Mouse (Mus musculus) brain, embryonic 14.5 days (tissue): ENCODE measurements at regions not wholly inside any gene's neighbourhood (a gene's known extent, or its start where the extent isn't known, plus 50 kb on each side); places are given as distances from the start of the nearest gene placed in this dataset.

ENCODE experiments used
- DNase-seq: peaks from one replicate; pipeline ENCODE4 v3.0.0-alpha.2; 2011; ENCODE audit warnings: low read depth
- CTCF ChIP-seq: fragments of 200-500 bp; IDR thresholded peaks from 2 replicates; pipeline ENCODE4 v1.5.1; 2012; ENCODE audit warnings: inconsistent platforms, mild to moderate bottlenecking, moderate library complexity, borderline replicate concordance; ENCODE audit not compliant: insufficient read depth, insufficient read length; ENCODE audit errors: extremely low read depth
- POLR2A ChIP-seq: fragments of 200-500 bp; IDR thresholded peaks from 2 replicates; pipeline ENCODE4 v1.6.1; 2012; ENCODE audit warnings: mild to moderate bottlenecking, inconsistent platforms, borderline replicate concordance; ENCODE audit not compliant: poor library complexity, insufficient read depth, insufficient read length, severe bottlenecking; ENCODE audit errors: extremely low read depth

DNA sequence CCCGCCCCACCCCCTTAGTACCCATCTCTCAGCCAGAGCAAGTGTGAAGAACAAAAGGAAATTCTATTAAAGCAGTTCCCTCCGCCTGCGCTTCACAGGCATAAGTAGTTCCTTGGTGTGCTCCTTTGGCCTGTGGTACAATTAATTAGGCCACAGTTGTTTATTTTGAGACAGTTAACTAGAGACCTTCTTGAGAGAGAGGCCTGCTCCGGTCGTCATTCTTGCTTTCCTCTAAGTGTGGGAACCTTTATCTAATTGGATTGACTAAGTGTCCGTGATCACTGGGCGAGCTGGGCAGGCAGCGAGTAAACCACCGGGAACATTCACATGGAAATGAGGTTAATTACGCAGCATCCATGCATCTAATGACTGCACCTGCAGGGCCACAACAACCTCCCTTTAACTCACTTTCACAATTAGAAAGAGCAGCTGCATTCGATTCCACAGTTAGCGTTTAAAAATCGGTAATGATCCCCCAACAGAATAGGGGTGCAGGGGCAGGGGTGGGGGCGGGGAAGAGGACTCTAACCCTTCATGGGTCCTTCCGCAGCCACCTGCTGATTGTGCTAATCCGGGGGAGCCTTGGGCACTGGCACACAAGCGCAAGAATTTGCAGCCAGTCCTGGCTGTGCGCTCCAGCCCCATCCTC lies 584.3 kb upstream of the Sox9 start:
- peak; percentile 96 for DNase-seq
- TF ChIP-seq POLR2A (no peak), CTCF (no peak)

DNA sequence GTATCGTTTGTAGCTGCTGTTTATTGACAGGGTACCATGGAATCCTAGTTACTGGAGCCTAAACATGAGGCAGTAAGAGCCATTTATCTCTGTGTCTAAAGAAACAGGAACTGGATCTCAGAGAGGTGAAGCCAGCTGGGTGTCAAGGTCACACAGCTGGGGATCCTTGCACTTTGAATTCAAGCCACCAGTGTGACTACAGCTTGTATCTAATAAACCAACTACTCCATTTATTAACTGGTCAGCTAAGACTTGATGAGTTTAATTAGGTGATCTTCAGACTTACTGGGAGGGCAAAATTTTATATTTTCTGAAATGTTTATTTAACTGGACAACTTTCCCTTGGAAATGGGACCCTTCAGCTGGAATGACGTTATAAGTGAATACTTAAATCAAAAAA lies 577.5 kb upstream of the Sox9 start:
- TF ChIP-seq POLR2A (no peak), CTCF (no peak)
- no peak for DNase-seq

DNA sequence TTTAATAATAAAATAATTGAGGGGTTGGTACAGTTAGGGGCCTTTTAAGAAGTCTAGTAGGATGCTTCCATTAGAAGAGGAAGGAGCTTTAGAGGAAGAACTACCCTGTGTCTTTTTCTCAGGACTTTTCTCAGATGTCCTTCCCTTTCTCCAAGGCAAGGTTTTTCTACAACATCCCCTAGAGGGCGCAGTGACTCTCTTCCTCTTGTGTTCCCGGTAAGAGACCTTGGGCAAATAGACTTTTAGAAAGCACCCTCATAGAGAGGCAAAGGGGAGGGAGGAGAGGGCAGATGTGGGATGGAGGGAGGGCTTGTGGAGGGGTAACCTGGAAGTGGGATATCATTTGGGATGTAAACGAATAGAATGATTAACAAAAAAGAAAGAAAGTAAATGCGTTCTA lies 572.6 kb upstream of the Sox9 start:
- peak; percentile 73 for DNase-seq
- peak; percentile 62; the same call in 1 of the 2 replicates for TF ChIP-seq CTCF
- no peak for TF ChIP-seq POLR2A

DNA sequence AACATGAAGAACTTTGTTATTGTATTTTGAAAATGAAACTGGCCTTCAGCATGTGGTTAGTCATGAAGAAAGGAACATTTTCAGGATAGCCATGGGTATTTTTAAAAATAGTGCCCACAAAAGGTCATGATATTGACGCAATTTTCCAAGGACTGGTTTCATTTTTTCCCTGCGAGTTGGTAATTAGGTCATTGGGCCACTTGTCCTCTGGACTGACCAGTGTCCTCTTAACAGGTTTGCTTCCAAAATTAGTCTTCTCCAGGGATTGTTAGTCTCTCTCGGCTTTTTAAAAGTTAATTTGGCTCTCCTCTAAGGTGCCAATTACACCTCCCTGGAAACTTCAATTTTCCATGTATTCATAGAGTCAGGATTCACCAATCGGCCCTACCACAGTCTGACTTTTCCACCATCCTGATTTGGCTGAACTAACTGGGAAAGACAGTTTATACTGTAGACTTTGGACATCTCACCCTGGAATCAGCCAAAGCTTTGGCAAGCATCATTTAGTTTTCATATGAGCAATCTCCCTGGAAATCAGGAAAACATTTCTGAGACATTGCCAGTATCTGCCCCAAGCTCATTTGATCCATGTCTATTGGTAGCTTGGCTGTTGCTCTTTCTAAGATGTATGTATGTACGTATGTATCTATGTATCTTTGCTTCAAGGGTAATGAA lies 562.8 kb upstream of the Sox9 start:
- TF ChIP-seq POLR2A, result no peak
- no peak for TF ChIP-seq CTCF
- DNase-seq, result no peak

DNA sequence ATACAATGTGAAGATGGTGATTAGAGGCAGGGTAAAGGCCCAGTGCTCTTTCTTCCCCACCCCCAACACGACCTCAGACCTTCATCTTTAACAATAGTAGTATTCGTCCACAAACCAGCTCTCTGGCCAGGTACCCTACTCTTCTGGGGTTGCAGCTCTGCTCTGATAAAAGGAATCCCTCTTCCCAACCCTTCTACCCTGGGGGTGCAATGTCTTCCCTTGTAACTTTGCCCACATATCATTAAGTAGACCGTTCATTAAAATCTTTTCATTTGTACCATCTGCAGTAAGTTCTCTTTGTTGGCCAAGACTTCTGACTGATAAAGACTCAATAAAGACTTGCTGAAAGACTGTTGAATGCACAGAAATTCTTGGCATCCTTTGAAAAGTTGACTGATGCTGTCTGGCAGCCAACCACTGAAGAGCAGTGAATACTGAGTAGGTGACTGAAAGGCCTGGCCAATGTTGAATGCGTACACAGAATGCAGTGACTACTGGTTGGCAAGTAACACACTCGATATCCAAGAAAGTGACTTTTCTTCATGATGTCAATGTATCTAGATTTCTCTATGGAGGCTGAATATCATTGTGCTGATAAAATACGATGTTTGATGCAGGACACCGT lies 547.4 kb upstream of the Sox9 start:
- DNase-seq, result peak; percentile 92
- TF ChIP-seq CTCF (no peak), POLR2A (no peak)

DNA sequence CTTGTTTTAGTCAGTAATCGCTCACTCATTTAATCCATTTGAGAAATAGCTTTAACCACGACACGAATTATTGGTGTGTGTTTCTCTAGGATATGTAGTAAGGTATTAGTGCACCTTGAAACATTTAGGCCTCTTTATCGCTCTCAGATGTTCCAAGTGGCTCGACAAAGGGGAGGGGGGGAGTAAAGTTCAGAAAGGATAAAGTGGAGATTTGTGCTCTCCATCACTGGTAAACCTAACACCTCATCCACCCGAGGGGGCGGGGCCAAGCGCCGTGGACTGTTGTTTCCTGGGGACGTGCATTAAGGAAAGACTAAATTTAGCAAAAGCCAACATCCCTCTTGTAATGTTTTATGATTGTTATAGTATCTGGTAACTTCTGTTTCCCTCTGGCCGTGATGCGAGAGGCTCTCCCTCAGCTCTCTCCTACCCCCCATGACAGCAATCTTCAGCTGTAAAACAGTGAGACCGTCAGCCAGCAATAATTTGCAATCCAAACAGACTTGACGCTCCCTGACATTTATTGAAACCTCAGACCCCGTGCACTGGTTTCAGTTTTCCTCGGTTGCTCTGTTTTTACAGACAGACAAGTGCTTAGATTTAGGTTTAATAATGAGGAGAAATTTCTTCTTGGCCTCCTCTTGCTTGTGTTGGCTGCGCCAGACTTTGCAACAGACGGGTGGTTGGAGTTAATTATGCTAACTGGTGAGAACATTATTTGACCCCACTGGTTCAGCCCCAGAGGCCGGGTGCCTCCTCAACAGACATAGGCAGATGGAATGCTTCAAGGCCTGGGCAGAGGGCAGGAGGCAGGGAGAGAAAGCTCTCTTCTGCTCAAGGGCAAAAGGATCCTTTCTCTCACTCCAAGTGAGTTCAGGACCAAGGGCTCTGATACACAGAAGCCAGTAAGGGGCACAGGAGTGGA lies 542.8 kb upstream of the Sox9 start:
- no peak for TF ChIP-seq POLR2A
- TF ChIP-seq CTCF, result no peak
- DNase-seq, result peak; percentile 20

DNA sequence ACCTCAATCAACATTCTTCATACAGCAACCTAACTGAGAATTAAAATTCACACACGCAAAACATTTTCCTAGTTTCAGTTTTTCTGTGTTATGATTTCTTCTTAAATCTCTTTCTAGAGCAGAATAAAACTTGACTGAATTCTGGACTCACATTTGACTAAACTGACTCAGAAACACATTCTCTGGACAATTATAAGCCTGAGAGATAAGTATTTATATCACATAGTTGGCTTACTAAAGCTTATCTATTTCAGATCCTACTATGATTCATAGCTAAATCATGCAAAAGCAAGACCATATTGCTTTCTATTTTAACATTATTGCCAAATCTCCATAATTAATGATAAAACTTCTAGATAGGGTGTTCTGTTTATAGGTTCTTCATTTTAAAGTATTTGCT lies 529.5 kb upstream of the Sox9 start:
- TF ChIP-seq POLR2A, result no peak
- no peak for TF ChIP-seq CTCF
- DNase-seq, result no peak

DNA sequence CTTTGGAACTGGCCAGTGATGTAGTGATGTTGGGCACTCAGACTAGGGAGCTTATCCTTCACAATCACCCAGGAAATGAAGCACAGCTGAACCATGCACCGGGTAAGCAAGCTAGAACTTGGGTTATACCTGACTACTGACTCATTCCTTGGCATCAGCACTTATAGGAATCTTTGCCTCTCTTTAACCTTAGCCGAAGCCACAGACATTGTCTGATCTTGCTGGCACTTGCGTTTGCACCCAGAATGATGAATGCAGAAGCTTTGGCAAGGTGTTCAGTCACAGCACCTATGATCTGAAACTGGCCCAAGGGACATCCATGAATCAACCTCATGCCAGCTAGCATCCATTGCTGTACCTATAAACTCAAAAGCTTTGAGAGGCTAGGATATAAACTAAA lies 529.0 kb upstream of the Sox9 start:
- no peak for DNase-seq

DNA sequence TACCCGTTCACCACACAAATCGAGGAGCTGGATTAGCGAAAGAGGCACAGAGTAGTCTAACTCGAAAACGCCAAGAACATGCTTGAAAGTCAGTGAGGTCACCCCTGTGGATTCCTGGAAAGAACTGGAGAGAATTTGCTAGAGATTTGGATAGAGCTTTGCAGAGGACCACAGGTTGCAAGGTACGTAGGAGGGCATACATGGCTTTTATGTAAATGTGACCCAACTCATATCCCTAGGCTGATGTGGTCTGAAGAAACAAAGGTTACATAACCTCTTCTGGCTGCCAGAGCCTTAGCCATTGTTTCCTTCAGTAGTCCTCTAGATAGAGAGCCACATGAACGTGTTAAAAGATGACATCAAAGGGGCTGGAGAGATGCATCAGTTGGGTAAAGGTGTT lies 525.7 kb upstream of the Sox9 start:
- DNase-seq, result no peak
- TF ChIP-seq CTCF (no peak), POLR2A (no peak)

More for the DNA sequence above, 529.0 kb upstream of the Sox9 start:
- TF ChIP-seq CTCF, result no peak
- TF ChIP-seq POLR2A, result no peak

DNA sequence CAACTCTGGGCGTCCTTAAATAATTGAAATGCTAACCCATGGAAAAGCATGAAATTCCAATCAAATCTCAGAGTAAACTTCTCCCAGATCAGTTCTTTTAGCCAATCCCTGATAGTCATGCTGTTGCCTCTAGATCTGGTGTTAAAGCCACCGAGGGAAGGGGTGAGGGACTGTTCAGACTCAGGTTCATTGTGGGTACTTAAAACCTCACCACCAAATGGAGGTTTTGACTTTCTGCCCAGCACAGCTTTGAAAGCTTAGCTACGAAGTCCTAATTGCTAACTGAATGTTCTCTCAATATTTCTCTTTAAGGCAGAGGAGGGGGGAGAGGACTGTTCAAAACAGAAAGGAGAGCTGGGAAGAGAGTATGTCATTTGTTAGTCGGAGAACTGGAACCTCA lies 517.9 kb upstream of the Sox9 start:
- TF ChIP-seq CTCF (no peak), POLR2A (no peak)
- no peak for DNase-seq

DNA sequence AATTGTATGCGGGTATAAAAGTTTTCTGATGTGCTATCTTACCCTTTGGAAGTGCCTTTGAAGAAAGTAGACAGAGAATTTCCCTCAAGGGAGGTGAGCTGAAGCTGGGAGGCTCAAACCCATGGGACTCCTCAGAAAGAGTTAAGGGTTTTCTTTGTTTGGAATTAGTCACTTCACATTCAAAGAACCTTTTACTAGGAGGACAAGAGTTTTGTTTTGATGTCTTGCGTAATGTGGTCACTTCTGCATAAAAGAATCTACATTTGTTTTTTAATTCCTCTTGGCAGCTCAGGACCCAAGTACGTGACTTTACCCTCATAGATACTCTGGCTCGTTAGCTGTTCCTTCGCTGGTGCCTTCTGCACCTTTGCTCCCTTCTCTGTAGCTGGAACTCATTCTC lies 511.1 kb upstream of the Sox9 start:
- DNase-seq, result no peak
- no peak for TF ChIP-seq POLR2A
- no peak for TF ChIP-seq CTCF
